Mouse (Mus musculus): Measurements from ENCODE around the gene Dnaic2. TPM values are rescaled to one million over a fixed set of nuclear protein-coding genes. Genes with fewer than 3 reads are reported as not detected.

Gene Dnaic2
- polyA plus RNA-seq, 1 experiment from 2014 or later, result not detected

- H3K4me1 ChIP-seq (replicated peaks; ENCODE audit: control insufficient read depth, insufficient read depth, low read length), result peaks cover 7% of the 10 kb centered on the region
- no peaks in the 10 kb centered on the region for H3K27me3 ChIP-seq (replicated peaks; ENCODE audit: control insufficient read depth, insufficient read depth, low read length)
- H3K4me3 ChIP-seq (ENCODE audit: low read depth, low read length), result no peak overlapping the region
- no peak overlapping the region for H3K27ac ChIP-seq (ENCODE audit: low read depth, low read length)
- no peaks in the 10 kb centered on the region for H3K9me3 ChIP-seq (ENCODE audit: control insufficient read depth, low read length)
- H3K4me2 ChIP-seq, result no peak overlapping the region
- H3K36me3 ChIP-seq (ENCODE audit: control insufficient read depth, insufficient read depth, low read length), result no peaks in the 10 kb centered on the region
- H3K9ac ChIP-seq (ENCODE audit: low read depth, low read length), result no peak overlapping the region
- DNase-seq (ENCODE audit: low spot score), result no peak
- WGBS, result 73% methylated on average over 14 of the region's 14 CpGs
- ATAC-seq (replicated peaks; ENCODE audit: low FRiP score), result peak; percentile 22; the same call in 1 of the 2 replicates
Observed at GRCm38 (mm10) chr11:114684627-114685373, 42.4 kb upstream of the Dnaic2 start.

- Histone ChIP-seq H3K9me3 (ENCODE audit: control insufficient read depth, low read length) (no peaks in the 10 kb centered on the region), H3K27ac (ENCODE audit: low read depth, low read length) (no peak overlapping the region), H3K4me3 (ENCODE audit: low read depth, low read length) (no peak overlapping the region), H3K9ac (ENCODE audit: low read depth, low read length) (no peak overlapping the region), H3K4me2 (no peak overlapping the region), H3K27me3 (replicated peaks; ENCODE audit: control insufficient read depth, insufficient read depth, low read length) (no peaks in the 10 kb centered on the region), H3K4me1 (replicated peaks; ENCODE audit: control insufficient read depth, insufficient read depth, low read length) (peaks cover 4% of the 10 kb centered on the region; the same call in 1 of the 2 replicates), H3K36me3 (ENCODE audit: control insufficient read depth, insufficient read depth, low read length) (no peaks in the 10 kb centered on the region)
- WGBS, result 71% methylated on average over 9 of the region's 9 CpGs
- DNase-seq (ENCODE audit: low spot score) (no peak), ATAC-seq (replicated peaks; ENCODE audit: low FRiP score) (no peak)
Observed at GRCm38 (mm10) chr11:114685526-114686040, 41.6 kb upstream of the Dnaic2 start.

- no peaks in the 10 kb centered on the region for H3K36me3 ChIP-seq (ENCODE audit: control insufficient read depth, insufficient read depth, low read length)
- DNase-seq (ENCODE audit: low spot score) (no peak), ATAC-seq (replicated peaks; ENCODE audit: low FRiP score) (no peak)
- WGBS, result 82% methylated on average over 16 of the region's 16 CpGs
- H3K9me3 ChIP-seq (ENCODE audit: control insufficient read depth, low read length), result no peaks in the 10 kb centered on the region
- no peak overlapping the region for H3K9ac ChIP-seq (ENCODE audit: low read depth, low read length)
- no peak overlapping the region for H3K4me3 ChIP-seq (ENCODE audit: low read depth, low read length)
- no peaks in the 10 kb centered on the region for H3K27me3 ChIP-seq (replicated peaks; ENCODE audit: control insufficient read depth, insufficient read depth, low read length)
- H3K27ac ChIP-seq (ENCODE audit: low read depth, low read length), result no peak overlapping the region
- peaks cover 4% of the 10 kb centered on the region; the same call in 1 of the 2 replicates for H3K4me1 ChIP-seq (replicated peaks; ENCODE audit: control insufficient read depth, insufficient read depth, low read length)
- no peak overlapping the region for H3K4me2 ChIP-seq
Observed at GRCm38 (mm10) chr11:114686221-114686959, 40.8 kb upstream of the Dnaic2 start.

GRCm38 (mm10) chr11:114687574-114688188 lies 39.5 kb upstream of the Dnaic2 start:
- Histone ChIP-seq H3K27ac (ENCODE audit: low read depth, low read length) (no peak overlapping the region), H3K4me2 (no peak overlapping the region), H3K9ac (ENCODE audit: low read depth, low read length) (no peak overlapping the region), H3K4me3 (ENCODE audit: low read depth, low read length) (no peak overlapping the region), H3K36me3 (ENCODE audit: control insufficient read depth, insufficient read depth, low read length) (no peaks in the 10 kb centered on the region), H3K9me3 (ENCODE audit: control insufficient read depth, low read length) (no peaks in the 10 kb centered on the region), H3K4me1 (replicated peaks; ENCODE audit: control insufficient read depth, insufficient read depth, low read length) (peaks cover 3% of the 10 kb centered on the region), H3K27me3 (replicated peaks; ENCODE audit: control insufficient read depth, insufficient read depth, low read length) (no peaks in the 10 kb centered on the region)
- WGBS, result 63% methylated on average over 10 of the region's 10 CpGs
- DNase-seq (ENCODE audit: low spot score), result no peak
- ATAC-seq (replicated peaks; ENCODE audit: low FRiP score), result no peak

GRCm38 (mm10) chr11:114688729-114689128 lies 38.5 kb upstream of the Dnaic2 start:
- Histone ChIP-seq H3K27me3 (replicated peaks; ENCODE audit: control insufficient read depth, insufficient read depth, low read length) (no peaks in the 10 kb centered on the region), H3K4me2 (no peak overlapping the region), H3K9me3 (ENCODE audit: control insufficient read depth, low read length) (no peaks in the 10 kb centered on the region), H3K4me1 (replicated peaks; ENCODE audit: control insufficient read depth, insufficient read depth, low read length) (peaks cover 3% of the 10 kb centered on the region), H3K4me3 (ENCODE audit: low read depth, low read length) (no peak overlapping the region), H3K9ac (ENCODE audit: low read depth, low read length) (no peak overlapping the region), H3K27ac (ENCODE audit: low read depth, low read length) (no peak overlapping the region), H3K36me3 (ENCODE audit: control insufficient read depth, insufficient read depth, low read length) (no peaks in the 10 kb centered on the region)
- 89% methylated on average over 2 of the region's 3 CpGs for WGBS
- ATAC-seq (replicated peaks; ENCODE audit: low FRiP score) (no peak), DNase-seq (ENCODE audit: low spot score) (no peak)

GRCm38 (mm10) chr11:114690192-114690591 lies 37.0 kb upstream of the Dnaic2 start:
- Histone ChIP-seq H3K4me1 (replicated peaks; ENCODE audit: control insufficient read depth, insufficient read depth, low read length) (peaks cover 3% of the 10 kb centered on the region), H3K27me3 (replicated peaks; ENCODE audit: control insufficient read depth, insufficient read depth, low read length) (no peaks in the 10 kb centered on the region), H3K9ac (ENCODE audit: low read depth, low read length) (no peak overlapping the region), H3K36me3 (ENCODE audit: control insufficient read depth, insufficient read depth, low read length) (no peaks in the 10 kb centered on the region), H3K4me3 (ENCODE audit: low read depth, low read length) (no peak overlapping the region), H3K4me2 (no peak overlapping the region), H3K9me3 (ENCODE audit: control insufficient read depth, low read length) (no peaks in the 10 kb centered on the region), H3K27ac (ENCODE audit: low read depth, low read length) (no peak overlapping the region)
- DNase-seq (ENCODE audit: low spot score), result no peak
- no peak for ATAC-seq (replicated peaks; ENCODE audit: low FRiP score)
- whole genome bisulfite sequencing, result 91% methylated on average over 15 of the region's 15 CpGs

GRCm38 (mm10) chr11:114691454-114692182 lies 35.6 kb upstream of the Dnaic2 start:
- DNase-seq (ENCODE audit: low spot score), result no peak
- peak; percentile 34; the same call in 1 of the 2 replicates for ATAC-seq (replicated peaks; ENCODE audit: low FRiP score)
- Histone ChIP-seq H3K4me1 (replicated peaks; ENCODE audit: control insufficient read depth, insufficient read depth, low read length) (peaks cover 3% of the 10 kb centered on the region), H3K4me3 (ENCODE audit: low read depth, low read length) (no peak overlapping the region), H3K9me3 (ENCODE audit: control insufficient read depth, low read length) (no peaks in the 10 kb centered on the region), H3K36me3 (ENCODE audit: control insufficient read depth, insufficient read depth, low read length) (no peaks in the 10 kb centered on the region), H3K9ac (ENCODE audit: low read depth, low read length) (no peak overlapping the region), H3K27me3 (replicated peaks; ENCODE audit: control insufficient read depth, insufficient read depth, low read length) (no peaks in the 10 kb centered on the region), H3K4me2 (no peak overlapping the region), H3K27ac (ENCODE audit: low read depth, low read length) (no peak overlapping the region; the same call in 1 of the 2 replicates)
- WGBS, result 67% methylated on average over 6 of the region's 6 CpGs

GRCm38 (mm10) chr11:114692601-114693000 lies 34.6 kb upstream of the Dnaic2 start:
- ATAC-seq (replicated peaks; ENCODE audit: low FRiP score), result no peak
- peaks cover 3% of the 10 kb centered on the region for H3K4me1 ChIP-seq (replicated peaks; ENCODE audit: control insufficient read depth, insufficient read depth, low read length)
- DNase-seq (ENCODE audit: low spot score), result no peak
- H3K4me3 ChIP-seq (ENCODE audit: low read depth, low read length), result no peak overlapping the region
- no peak overlapping the region for H3K27ac ChIP-seq (ENCODE audit: low read depth, low read length)
- H3K36me3 ChIP-seq (ENCODE audit: control insufficient read depth, insufficient read depth, low read length), result no peaks in the 10 kb centered on the region
- 52% methylated on average over 7 of the region's 7 CpGs for WGBS
- no peak overlapping the region for H3K9ac ChIP-seq (ENCODE audit: low read depth, low read length)
- H3K9me3 ChIP-seq (ENCODE audit: control insufficient read depth, low read length), result no peaks in the 10 kb centered on the region
- H3K4me2 ChIP-seq, result no peak overlapping the region
- H3K27me3 ChIP-seq (replicated peaks; ENCODE audit: control insufficient read depth, insufficient read depth, low read length), result no peaks in the 10 kb centered on the region
